Mouse (Mus musculus): ENCODE measurements around the gene Pah.

DNA sequence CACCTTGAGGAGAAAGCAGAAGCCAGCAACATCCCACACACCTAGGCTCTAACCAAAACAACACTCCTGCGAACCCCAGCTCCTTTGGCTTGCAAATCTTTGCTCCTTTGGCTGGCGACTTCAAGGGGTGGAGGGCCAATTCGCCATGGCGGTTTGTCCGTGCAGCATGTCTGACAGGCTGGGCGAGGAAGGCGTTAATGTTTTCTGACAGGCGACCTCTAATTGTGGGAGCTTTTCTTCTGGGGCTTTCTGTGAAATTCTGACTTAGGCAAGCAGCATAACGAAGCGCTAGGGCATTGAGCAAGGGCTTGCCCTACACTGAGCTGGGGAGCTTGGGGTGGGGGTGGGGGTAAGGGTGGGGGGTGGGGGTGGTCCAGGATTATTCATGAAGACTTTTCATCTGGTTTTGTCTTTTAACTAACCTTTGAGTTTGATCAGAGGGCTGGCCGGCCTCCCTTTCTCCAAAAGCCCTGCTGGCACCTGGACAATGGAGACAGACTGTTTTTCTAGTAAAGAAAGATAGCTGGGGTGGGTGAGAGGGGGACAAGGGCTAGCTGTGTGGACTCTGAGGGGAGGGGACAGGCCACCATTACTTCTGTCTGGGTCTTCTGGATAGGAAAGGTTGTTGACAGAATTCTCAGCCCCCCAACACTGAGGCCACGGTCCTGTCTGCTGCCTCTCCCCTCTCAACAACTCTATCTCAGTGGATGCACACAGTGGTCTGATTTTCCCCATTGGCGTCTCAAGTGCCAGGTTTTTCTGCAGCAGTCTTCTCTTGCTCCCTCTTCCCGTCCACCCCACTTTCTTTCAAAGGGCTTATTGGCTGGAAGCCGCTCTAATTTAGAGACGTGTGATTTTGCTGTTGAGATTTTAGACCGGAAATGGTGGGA is 36.5 kb upstream of the Pah start:
- no peak for TF ChIP-seq CTCF (IDR thresholded peaks at IDR 0.05; ENCODE audit: low read depth)
- no peak for TF ChIP-seq EP300 (IDR thresholded peaks at IDR 0.05; ENCODE audit: low read depth)

Measured in heart, postnatal 0 days (tissue).